Mouse (Mus musculus) MEL (cell line): Measurements from ENCODE around the gene Cald1. TPM values are rescaled to one million over a fixed set of nuclear protein-coding genes. Genes with fewer than 3 reads are reported as not detected.

ENCODE experiments used
- DNase-seq: peaks from one replicate; pipeline ENCODE4 v3.0.0; 2011; ENCODE audit warnings: low read depth, low spot score
- H3K27ac ChIP-seq: 2 replicates; pipeline ENCODE4 v1.5.1; 2012; ENCODE audit warnings: low read depth, mild to moderate bottlenecking, control low read depth, low read length, moderate library complexity; ENCODE audit not compliant: control insufficient read depth
- H3K27me3 ChIP-seq, 2 experiments: fragments of 150-350 bp in 1 of 2; sonication (generic) in 1 of 2; 2 replicates each; pipeline ENCODE4 v1.6.1; 2012; ENCODE audit warnings: low read length in 2 of 2, mild to moderate bottlenecking in 2 of 2, improper control_type of control experiment in 1 of 2, moderate library complexity in 1 of 2; ENCODE audit not compliant: insufficient read depth in 2 of 2, control insufficient read depth in 1 of 2
- H3K36me3 ChIP-seq, 2 experiments: 2 replicates each; pipeline ENCODE4 v1.6.1; 2012 to 2014; ENCODE audit warnings: low read length in 2 of 2, improper control_type of control experiment in 1 of 2, inconsistent platforms in 1 of 2, mild to moderate bottlenecking in 1 of 2; ENCODE audit not compliant: insufficient read depth in 2 of 2, control insufficient read depth in 1 of 2
- H3K4me1 ChIP-seq, 2 experiments: fragments of 150-350 bp in 1 of 2; sonication (generic) in 1 of 2; 2 replicates each; pipeline ENCODE4 v1.6.1; 2012; ENCODE audit warnings: low read length in 2 of 2, improper control_type of control experiment in 1 of 2, mild to moderate bottlenecking in 1 of 2; ENCODE audit not compliant: insufficient read depth in 2 of 2, control insufficient read depth in 1 of 2
- H3K4me3 ChIP-seq, 2 experiments: fragments of 150-350 bp in 1 of 2; sonication (generic) in 1 of 2; 2 replicates each; pipeline ENCODE4 v1.5.1; 2012; ENCODE audit warnings: low read depth in 2 of 2, low read length in 2 of 2, mild to moderate bottlenecking in 2 of 2, moderate library complexity in 2 of 2, control low read depth in 1 of 2, improper control_type of control experiment in 1 of 2; ENCODE audit not compliant: control insufficient read depth in 1 of 2, insufficient read depth in 1 of 2
- H3K79me2 ChIP-seq: 2 replicates; pipeline ENCODE4 v1.6.1; 2012; ENCODE audit warnings: mild to moderate bottlenecking, low read length, moderate library complexity; ENCODE audit not compliant: control insufficient read depth, poor library complexity, insufficient read depth
- H3K9ac ChIP-seq: 2 replicates; pipeline ENCODE4 v1.6.1; 2012; ENCODE audit warnings: low read depth, mild to moderate bottlenecking, control low read depth, low read length, moderate library complexity; ENCODE audit not compliant: control insufficient read depth, poor library complexity, severe bottlenecking
- H3K9me3 ChIP-seq: fragments of 150-350 bp; sonication (generic); replicated peaks from 2 replicates; pipeline ENCODE4 v1.6.1; 2012; ENCODE audit warnings: mild to moderate bottlenecking, low read length, improper control_type of control experiment, moderate library complexity; ENCODE audit not compliant: insufficient read depth
- CTCF ChIP-seq, 3 experiments: IDR thresholded peaks in 2 of 3; conservative IDR thresholded peaks in 1 of 3; 2 replicates each; pipeline ENCODE4 v1.5.1; 2011 to 2012; ENCODE audit warnings: low read length in 3 of 3, low read depth in 2 of 3, mild to moderate bottlenecking in 2 of 3, improper control_type of control experiment in 1 of 3, inconsistent platforms in 1 of 3, mixed read lengths in 1 of 3, moderate library complexity in 1 of 3; ENCODE audit not compliant: control insufficient read depth in 1 of 3, insufficient read depth in 1 of 3, poor library complexity in 1 of 3, severe bottlenecking in 1 of 3
- E2F4 ChIP-seq: IDR thresholded peaks from 2 replicates; pipeline ENCODE4 v1.6.1; 2011; ENCODE audit warnings: low read depth, low read length, improper control_type of control experiment, borderline replicate concordance
- ELF1 ChIP-seq: IDR thresholded peaks from 2 replicates; pipeline ENCODE4 v1.6.1; 2014; ENCODE audit warnings: low read depth, mild to moderate bottlenecking, inconsistent platforms, low read length, improper control_type of control experiment, moderate library complexity
- GABPA ChIP-seq: IDR thresholded peaks from 2 replicates; pipeline ENCODE4 v1.6.1; 2012; ENCODE audit warnings: low read depth, mild to moderate bottlenecking, inconsistent platforms, low read length, improper control_type of control experiment, moderate library complexity
- MAX ChIP-seq: IDR thresholded peaks from 2 replicates; pipeline ENCODE4 v1.6.1; 2011; ENCODE audit warnings: low read length, improper control_type of control experiment
- NRF1 ChIP-seq: IDR thresholded peaks from 2 replicates; pipeline ENCODE4 v1.6.1; 2014; ENCODE audit warnings: low read depth, mild to moderate bottlenecking, inconsistent platforms, low read length, improper control_type of control experiment, moderate library complexity; ENCODE audit not compliant: poor library complexity, insufficient read depth, severe bottlenecking
- POLR2AphosphoS2 ChIP-seq: IDR thresholded peaks from 2 replicates; pipeline ENCODE4 v1.6.1; 2011; ENCODE audit warnings: low read length, improper control_type of control experiment
- POLR2AphosphoS5 ChIP-seq: IDR thresholded peaks from 2 replicates; pipeline ENCODE4 v1.6.1; 2012; ENCODE audit warnings: low read depth, borderline replicate concordance, mild to moderate bottlenecking, inconsistent platforms, low read length, moderate library complexity, mixed read lengths
- ZMIZ1 ChIP-seq: IDR thresholded peaks from 2 replicates; pipeline ENCODE4 v1.6.1; 2012; ENCODE audit warnings: low read depth, mild to moderate bottlenecking, inconsistent platforms, low read length, improper control_type of control experiment, moderate library complexity
- ZNF384 ChIP-seq: IDR thresholded peaks from 2 replicates; pipeline ENCODE4 v1.6.1; 2012; ENCODE audit warnings: low read depth, mild to moderate bottlenecking, inconsistent platforms, low read length, improper control_type of control experiment
- polyA plus RNA-seq, 2 experiments: library from polyadenylated mRNA; stranded (reverse) in 1 of 2; unstranded in 1 of 2; fragments of >175 nt in 1 of 2; fragments of >200 nt in 1 of 2; gene quantifications; 2 replicates each; pipeline versions ENCODE4 v1.2.1 to v1.2.4; 2012; ENCODE audit warnings: low replicate concordance in 2 of 2, low read depth in 1 of 2; ENCODE audit not compliant: insufficient read length in 2 of 2, insufficient read depth in 1 of 2, missing spikeins in 1 of 2
- total RNA-seq: library from RNA; depleted of rRNA; stranded (reverse); fragments of 300-350 nt; gene quantifications from 2 replicates; pipeline ENCODE4 v1.2.3, GENCODE M21; 2012

Gene Cald1
- total and polyA plus RNA-seq, 3 experiments, result not detected

DNA sequence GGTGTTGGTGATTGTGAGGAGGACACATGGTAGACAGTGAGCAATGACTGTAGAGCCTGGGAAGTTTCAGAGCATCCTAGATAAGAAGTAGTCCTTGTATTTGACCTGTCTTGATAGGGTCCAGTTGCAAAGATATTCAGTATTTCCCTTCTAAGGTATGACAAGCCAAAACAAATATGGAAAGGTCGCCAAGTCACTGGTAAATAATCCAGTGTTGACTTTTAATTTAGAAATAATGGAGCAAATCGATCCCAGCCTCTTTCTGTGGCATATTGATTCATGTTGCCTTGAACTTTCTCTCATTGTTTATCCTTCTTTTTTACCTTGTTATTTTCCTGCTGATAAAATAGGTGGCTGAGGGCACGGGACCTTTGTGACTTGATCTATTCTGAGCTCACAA, 57.4 kb downstream of the Cald1 start:
- H3K4me3 ChIP-seq, result no peak overlapping the region
- no peak for TF ChIP-seq NRF1
- TF ChIP-seq MAX, result no peak
- TF ChIP-seq POLR2AphosphoS5, result no peak
- TF ChIP-seq ZNF384, result no peak
- no peak for TF ChIP-seq ELF1
- no peak for TF ChIP-seq POLR2AphosphoS2
- no peak for TF ChIP-seq GABPA
- TF ChIP-seq E2F4, result no peak
- H3K4me1 ChIP-seq, result no peaks in the 10 kb centered on the region
- H3K79me2 ChIP-seq, result no peaks in the 10 kb centered on the region
- peaks cover 0 to 4% of the 10 kb centered on the region in 2 experiments; a peak in 3 of 4 replicates for H3K27me3 ChIP-seq
- no peak overlapping the region for H3K9ac ChIP-seq
- H3K36me3 ChIP-seq, result no peaks in the 10 kb centered on the region
- DNase-seq, result no peak
- H3K27ac ChIP-seq, result no peak overlapping the region
- no peaks in the 10 kb centered on the region for H3K9me3 ChIP-seq

- Histone ChIP-seq H3K36me3 (no peaks in the 10 kb centered on the region), H3K27me3 (peaks cover 0 to under 1% of the 10 kb centered on the region in 2 experiments; a peak in 3 of 4 replicates), H3K9me3 (no peaks in the 10 kb centered on the region), H3K27ac (no peak overlapping the region), H3K4me3 (no peak overlapping the region), H3K4me1 (no peaks in the 10 kb centered on the region), H3K9ac (no peak overlapping the region), H3K79me2 (no peaks in the 10 kb centered on the region)
- no peak for DNase-seq
- no peak for TF ChIP-seq CTCF (IDR thresholded peaks at IDR 0.05 in 2 of 3, conservative IDR thresholded peaks at IDR 0.05 in 1 of 3; ENCODE audit: control insufficient read depth in 1 of 3, insufficient read depth in 1 of 3, low read depth in 2 of 3, low read length in 3 of 3, poor library complexity in 1 of 3, severe bottlenecking in 1 of 3)
Observed at GRCm38 (mm10) chr6:34658791-34659190, 60.5 kb downstream of the Cald1 start.

- Histone ChIP-seq H3K36me3 (no peaks in the 10 kb centered on the region), H3K27me3 (no peaks in the 10 kb centered on the region; a peak in 3 of 4 replicates), H3K27ac (no peak overlapping the region), H3K9ac (no peak overlapping the region), H3K4me1 (no peaks in the 10 kb centered on the region), H3K79me2 (no peaks in the 10 kb centered on the region), H3K9me3 (no peaks in the 10 kb centered on the region), H3K4me3 (no peak overlapping the region)
- no peak for TF ChIP-seq ZMIZ1
- DNase-seq, result no peak
Observed at GRCm38 (mm10) chr6:34660724-34661123, 62.4 kb downstream of the Cald1 start.
